Mouse (Mus musculus): ENCODE results near the gene Ddx3x. TPM values are rescaled to one million over a fixed set of nuclear protein-coding genes. Genes with fewer than 3 reads are reported as not detected.
"Not testable (repeated sequence)": the region's sequence is repeated elsewhere in the genome, so short reads cannot be mapped to it uniquely, and the experiment has no call there.

Ddx3x gene
- polyA plus RNA-seq (2012; rRNA removed): 3.1 and 6.8 TPM in 2 replicates

DNA sequence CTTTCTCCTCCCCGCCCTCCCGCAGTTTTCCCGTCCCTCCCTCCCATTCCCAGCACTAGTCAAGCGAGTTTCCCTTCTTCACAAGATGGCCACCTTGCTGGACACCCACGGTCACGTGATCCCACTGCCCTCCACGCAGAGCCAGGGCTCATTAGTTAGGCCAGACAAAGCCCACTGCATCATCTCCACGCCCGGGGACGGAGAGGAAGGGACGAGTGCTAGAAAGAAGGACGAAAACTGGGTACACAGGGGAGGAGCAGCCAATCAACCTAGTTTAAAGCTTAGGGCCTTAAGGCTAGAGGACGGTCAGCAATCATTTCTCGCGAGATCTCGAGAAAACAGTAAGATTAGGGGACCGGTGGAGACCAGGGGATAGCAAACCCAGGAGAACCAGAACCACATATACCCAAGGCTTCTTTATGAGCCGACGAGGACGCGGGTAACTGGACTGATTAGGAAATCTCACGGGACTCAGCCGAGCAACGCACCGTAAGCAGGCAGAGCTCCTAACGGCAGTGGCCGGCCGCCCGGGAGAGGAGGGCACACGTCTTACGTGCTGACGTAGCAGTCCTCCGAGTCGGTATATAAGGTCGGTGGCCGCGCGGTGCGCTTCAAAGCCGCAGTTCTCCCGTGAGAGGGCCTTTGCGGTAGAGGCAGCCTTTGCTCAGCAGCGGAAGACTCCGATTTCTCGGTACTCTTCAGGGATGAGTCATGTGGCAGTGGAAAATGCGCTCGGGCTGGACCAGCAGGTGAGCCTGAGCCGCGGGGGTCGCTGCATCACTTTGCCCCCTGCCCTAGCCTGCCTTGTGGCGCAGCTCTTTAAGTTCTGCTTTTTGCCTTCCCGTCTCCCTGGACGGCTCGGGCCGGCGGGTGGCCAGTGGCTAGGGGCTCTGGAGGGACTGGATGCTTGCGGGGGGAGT lies at the start of gene Ddx3x:
Ddx3x (plus strand) TSS at position 562 of the 920 bp plus-strand sequence.
- Histone ChIP-seq H3K27ac (ENCODE audit: insufficient read depth, low read depth, low read length) (peak within 1 kb of the TSS; percentile 100), H3K36me3 (ENCODE audit: control insufficient read depth, insufficient read depth, low read length) (peaks cover 11% of the 10 kb centered on the region), H3K27me3 (ENCODE audit: control insufficient read depth, insufficient read depth, low read length) (no peaks in the 10 kb centered on the region), H3K4me1 (ENCODE audit: control insufficient read depth, insufficient read depth, insufficient read length, low read length) (peaks cover 3% of the 10 kb centered on the region; the same call in 1 of the 2 replicates), H3K4me3 (ENCODE audit: low read depth, low read length) (peak within 1 kb of the TSS; percentile 100)
- no peak for TF ChIP-seq CTCF (IDR thresholded peaks at IDR 0.05; ENCODE audit: extremely low read depth, insufficient read length, insufficient replicate concordance, low read depth, low read length)
- TF ChIP-seq POLR2A (IDR thresholded peaks at IDR 0.05; ENCODE audit: low read depth, low read length): peak; percentile 99
- WGBS: under 1% methylated on average over 57 of the region's 57 CpGs

- TF ChIP-seq POLR2A (IDR thresholded peaks at IDR 0.05; ENCODE audit: low read depth, low read length): no peak
- no peak for TF ChIP-seq CTCF (IDR thresholded peaks at IDR 0.05; ENCODE audit: extremely low read depth, insufficient read length, insufficient replicate concordance, low read depth, low read length)
Measured at GRCm38 (mm10) chrX:13231243-13231642, 49.5 kb upstream of the Ddx3x start.

DNA sequence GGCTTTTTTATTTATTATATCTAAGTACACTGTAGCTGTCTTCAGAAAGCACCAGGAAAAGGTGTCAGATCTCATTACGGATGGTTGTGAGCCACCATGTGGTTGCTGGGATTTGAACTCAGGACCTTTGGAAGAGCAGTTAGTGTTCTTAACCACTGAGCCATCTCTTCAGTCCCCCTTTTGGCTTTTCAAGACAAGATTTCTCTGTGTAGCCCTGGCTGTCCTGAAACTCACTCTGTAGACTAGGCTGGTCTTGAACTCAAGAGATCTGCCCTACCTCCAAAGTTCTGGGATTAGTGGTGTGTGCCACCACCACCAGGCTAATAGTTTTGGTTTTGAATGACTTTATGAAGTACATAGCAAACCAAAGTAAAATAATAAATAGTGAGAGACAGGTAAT lies 47.9 kb upstream of the Ddx3x start:
- peaks cover 14% of the 10 kb centered on the region for H3K4me1 ChIP-seq (ENCODE audit: control insufficient read depth, insufficient read depth, insufficient read length, low read length)
- H3K36me3 ChIP-seq (ENCODE audit: control insufficient read depth, insufficient read depth, low read length); H3K27me3 ChIP-seq (ENCODE audit: control insufficient read depth, insufficient read depth, low read length); H3K27ac ChIP-seq (ENCODE audit: insufficient read depth, low read depth, low read length); H3K4me3 ChIP-seq (ENCODE audit: low read depth, low read length): not testable (repeated sequence)
- WGBS: 89% methylated on average over 1 of the region's 1 CpGs

More at GRCm38 (mm10) chrX:13231243-13231642, 49.5 kb upstream of the Ddx3x start:
- WGBS: 26% methylated on average over 9 of the region's 9 CpGs
- peaks cover 10% of the 10 kb centered on the region; the same call in 1 of the 2 replicates for H3K4me1 ChIP-seq (ENCODE audit: control insufficient read depth, insufficient read depth, insufficient read length, low read length)
- no peaks in the 10 kb centered on the region for H3K27me3 ChIP-seq (ENCODE audit: control insufficient read depth, insufficient read depth, low read length)
- H3K4me3 ChIP-seq (ENCODE audit: low read depth, low read length): no peak overlapping the region
- no peaks in the 10 kb centered on the region for H3K36me3 ChIP-seq (ENCODE audit: control insufficient read depth, insufficient read depth, low read length)
- peak overlapping the region; percentile 56; the same call in 1 of the 2 replicates for H3K27ac ChIP-seq (ENCODE audit: insufficient read depth, low read depth, low read length)

DNA sequence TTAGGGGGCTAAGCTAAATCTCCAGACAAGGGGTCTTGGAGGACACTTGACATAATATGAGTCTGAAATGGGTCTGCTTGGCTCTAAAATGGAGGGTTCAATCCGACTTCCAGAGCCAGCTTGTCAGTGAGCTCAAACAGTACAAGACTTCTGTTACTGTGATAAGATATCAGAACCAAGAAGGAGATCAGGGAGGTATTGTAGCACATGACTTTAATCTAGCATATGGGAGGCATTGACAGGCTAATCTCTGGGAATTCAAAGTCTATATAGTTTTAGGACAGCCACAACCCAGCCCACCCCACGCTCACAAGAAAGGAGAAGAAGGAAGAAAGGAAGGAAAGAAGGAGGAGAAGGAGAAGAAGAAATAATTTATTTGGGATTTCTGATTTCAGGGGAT lies 47.1 kb upstream of the Ddx3x start:
- Histone ChIP-seq H3K27me3 (ENCODE audit: control insufficient read depth, insufficient read depth, low read length) (no peaks in the 10 kb centered on the region), H3K27ac (ENCODE audit: insufficient read depth, low read depth, low read length) (no peak overlapping the region), H3K4me1 (ENCODE audit: control insufficient read depth, insufficient read depth, insufficient read length, low read length) (peaks cover 14% of the 10 kb centered on the region), H3K36me3 (ENCODE audit: control insufficient read depth, insufficient read depth, low read length) (no peaks in the 10 kb centered on the region), H3K4me3 (ENCODE audit: low read depth, low read length) (no peak overlapping the region)
- TF ChIP-seq POLR2A (IDR thresholded peaks at IDR 0.05; ENCODE audit: low read depth, low read length) (no peak), CTCF (IDR thresholded peaks at IDR 0.05; ENCODE audit: extremely low read depth, insufficient read length, insufficient replicate concordance, low read depth, low read length) (no peak)
- 39% methylated on average over 2 of the region's 2 CpGs for WGBS

- H3K4me1 ChIP-seq (ENCODE audit: control insufficient read depth, insufficient read depth, insufficient read length, low read length): peaks cover 14% of the 10 kb centered on the region
- H3K4me3 ChIP-seq (ENCODE audit: low read depth, low read length): no peak overlapping the region
- H3K36me3 ChIP-seq (ENCODE audit: control insufficient read depth, insufficient read depth, low read length): no peaks in the 10 kb centered on the region
- no peak for TF ChIP-seq CTCF (IDR thresholded peaks at IDR 0.05; ENCODE audit: extremely low read depth, insufficient read length, insufficient replicate concordance, low read depth, low read length)
- no peak overlapping the region for H3K27ac ChIP-seq (ENCODE audit: insufficient read depth, low read depth, low read length)
- 26% methylated on average over 4 of the region's 4 CpGs for WGBS
- H3K27me3 ChIP-seq (ENCODE audit: control insufficient read depth, insufficient read depth, low read length): no peaks in the 10 kb centered on the region
Measured at GRCm38 (mm10) chrX:13234709-13235108, 46.1 kb upstream of the Ddx3x start.

DNA sequence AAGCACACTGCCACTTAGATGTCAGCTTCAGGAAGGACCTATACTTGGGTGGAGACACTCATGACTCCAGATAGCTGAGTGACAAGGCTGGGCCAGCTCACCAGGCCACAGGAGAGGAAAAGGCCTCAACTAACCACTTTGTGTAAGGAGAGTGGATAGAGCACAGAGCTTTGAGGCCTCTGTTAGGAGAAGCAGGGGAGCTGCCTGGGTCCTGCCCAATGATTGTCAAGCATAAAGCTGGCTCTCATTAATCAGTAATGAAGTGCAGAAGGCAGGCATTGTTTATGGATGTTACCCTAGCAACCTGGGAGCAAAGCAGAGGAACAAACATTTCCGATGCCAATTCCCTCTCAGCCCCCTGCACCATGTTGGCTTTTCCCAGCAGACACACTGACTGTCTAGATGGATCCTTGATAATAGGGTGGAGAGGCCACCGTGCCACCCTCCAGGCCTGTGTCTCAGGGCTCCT lies 44.6 kb upstream of the Ddx3x start:
- Histone ChIP-seq H3K4me3 (ENCODE audit: low read depth, low read length) (no peak overlapping the region), H3K27me3 (ENCODE audit: control insufficient read depth, insufficient read depth, low read length) (no peaks in the 10 kb centered on the region), H3K27ac (ENCODE audit: insufficient read depth, low read depth, low read length) (peak overlapping the region; percentile 21; the same call in 1 of the 2 replicates), H3K4me1 (ENCODE audit: control insufficient read depth, insufficient read depth, insufficient read length, low read length) (peaks cover 16% of the 10 kb centered on the region), H3K36me3 (ENCODE audit: control insufficient read depth, insufficient read depth, low read length) (no peaks in the 10 kb centered on the region)
- 30% methylated on average over 2 of the region's 2 CpGs for WGBS
- TF ChIP-seq CTCF (IDR thresholded peaks at IDR 0.05; ENCODE audit: extremely low read depth, insufficient read length, insufficient replicate concordance, low read depth, low read length) (no peak), POLR2A (IDR thresholded peaks at IDR 0.05; ENCODE audit: low read depth, low read length) (no peak)

DNA sequence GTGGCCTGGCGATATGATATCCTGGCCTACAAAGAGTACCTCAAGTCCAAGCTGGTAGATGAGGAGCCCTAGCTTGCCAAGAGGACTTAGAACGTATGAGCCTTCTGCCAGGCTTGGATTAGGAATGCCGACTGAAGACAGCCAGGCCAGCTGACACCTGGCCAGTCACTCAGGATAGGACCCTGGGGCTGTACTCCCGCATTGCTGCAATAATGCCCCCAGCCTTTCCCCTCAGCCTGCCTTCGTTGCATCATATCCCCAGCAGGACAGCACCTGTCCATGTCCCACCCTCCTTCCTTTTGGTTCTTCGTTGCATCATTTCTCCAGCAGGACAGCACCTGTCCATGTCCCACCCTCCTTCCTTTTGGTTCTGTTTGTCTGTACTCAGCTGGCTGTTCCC lies 41.3 kb upstream of the Ddx3x start:
- H3K27me3 ChIP-seq (ENCODE audit: control insufficient read depth, insufficient read depth, low read length): no peaks in the 10 kb centered on the region
- no peak for TF ChIP-seq CTCF (IDR thresholded peaks at IDR 0.05; ENCODE audit: extremely low read depth, insufficient read length, insufficient replicate concordance, low read depth, low read length)
- TF ChIP-seq POLR2A (IDR thresholded peaks at IDR 0.05; ENCODE audit: low read depth, low read length): no peak
- 86% methylated on average over 6 of the region's 6 CpGs for WGBS
- H3K4me1 ChIP-seq (ENCODE audit: control insufficient read depth, insufficient read depth, insufficient read length, low read length): peaks cover 15% of the 10 kb centered on the region
- H3K4me3 ChIP-seq (ENCODE audit: low read depth, low read length): no peak overlapping the region
- no peaks in the 10 kb centered on the region for H3K36me3 ChIP-seq (ENCODE audit: control insufficient read depth, insufficient read depth, low read length)
- H3K27ac ChIP-seq (ENCODE audit: insufficient read depth, low read depth, low read length): no peak overlapping the region

Data from small intestine, adult 2 months (tissue).